Mouse (Mus musculus) erythroblast, embryonic 14.5 days (primary cell): Measurements from ENCODE around the gene Lmx1b. TPM values are rescaled to one million over a fixed set of nuclear protein-coding genes. Genes with fewer than 3 reads are reported as not detected.

ENCODE experiments used
- H3K27me3 ChIP-seq: 2 replicates; pipeline ENCODE4 v1.6.1; 2012; ENCODE audit warnings: inconsistent platforms; ENCODE audit not compliant: control insufficient read depth
- H3K36me3 ChIP-seq: 2 replicates; pipeline ENCODE4 v1.6.1; 2012; ENCODE audit warnings: mild to moderate bottlenecking, inconsistent platforms; ENCODE audit not compliant: control insufficient read depth
- H3K4me1 ChIP-seq: 2 replicates; pipeline ENCODE4 v1.6.1; 2012; ENCODE audit warnings: inconsistent platforms; ENCODE audit not compliant: control insufficient read depth
- H3K4me3 ChIP-seq: replicated peaks from 2 replicates; pipeline ENCODE3; 2012; ENCODE audit warnings: moderate library complexity, mild to moderate bottlenecking, inconsistent platforms
- H3K9me3 ChIP-seq: 2 replicates; pipeline ENCODE4 v1.6.1; 2012; ENCODE audit warnings: low read length, inconsistent platforms, mixed read lengths; ENCODE audit not compliant: control insufficient read depth
- GATA1 ChIP-seq: IDR thresholded peaks from 2 replicates; pipeline ENCODE4 v1.6.1; 2012; ENCODE audit warnings: low read length, inconsistent platforms, mixed read lengths
- TAL1 ChIP-seq: IDR thresholded peaks from 3 replicates; pipeline ENCODE4 v1.6.1; 2012; ENCODE audit warnings: low read length, inconsistent platforms, mixed read lengths
- polyA plus RNA-seq: library from polyadenylated mRNA; stranded (reverse); fragments of >175 nt; gene quantifications from 2 replicates; pipeline ENCODE4 v1.2.3, GENCODE M21; 2012

Gene Lmx1b
- polyA plus RNA-seq, 1 experiment = not detected

DNA sequence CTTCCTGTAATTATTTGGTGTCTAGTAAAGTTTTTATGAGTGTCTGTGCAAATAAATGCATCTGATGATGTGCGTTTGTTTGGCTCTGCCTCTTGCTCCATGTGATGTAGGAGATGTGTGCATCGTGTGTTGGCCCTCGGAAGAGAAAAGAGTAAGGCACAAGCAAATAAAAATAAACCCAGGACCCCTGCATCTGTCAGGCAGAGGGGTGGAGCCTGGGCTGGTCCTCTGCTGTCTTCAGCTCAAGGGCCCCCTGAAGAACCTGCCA lies 5.9 kb upstream of the Lmx1b start:
- Histone ChIP-seq H3K4me1 (no peaks in the 10 kb centered on the region; the same call in 1 of the 2 replicates), H3K4me3 (no peak overlapping the region), H3K9me3 (no peaks in the 10 kb centered on the region), H3K36me3 (no peaks in the 10 kb centered on the region), H3K27me3 (peaks cover 80% of the 10 kb centered on the region)
- TF ChIP-seq TAL1 (no peak), GATA1 (no peak)

DNA sequence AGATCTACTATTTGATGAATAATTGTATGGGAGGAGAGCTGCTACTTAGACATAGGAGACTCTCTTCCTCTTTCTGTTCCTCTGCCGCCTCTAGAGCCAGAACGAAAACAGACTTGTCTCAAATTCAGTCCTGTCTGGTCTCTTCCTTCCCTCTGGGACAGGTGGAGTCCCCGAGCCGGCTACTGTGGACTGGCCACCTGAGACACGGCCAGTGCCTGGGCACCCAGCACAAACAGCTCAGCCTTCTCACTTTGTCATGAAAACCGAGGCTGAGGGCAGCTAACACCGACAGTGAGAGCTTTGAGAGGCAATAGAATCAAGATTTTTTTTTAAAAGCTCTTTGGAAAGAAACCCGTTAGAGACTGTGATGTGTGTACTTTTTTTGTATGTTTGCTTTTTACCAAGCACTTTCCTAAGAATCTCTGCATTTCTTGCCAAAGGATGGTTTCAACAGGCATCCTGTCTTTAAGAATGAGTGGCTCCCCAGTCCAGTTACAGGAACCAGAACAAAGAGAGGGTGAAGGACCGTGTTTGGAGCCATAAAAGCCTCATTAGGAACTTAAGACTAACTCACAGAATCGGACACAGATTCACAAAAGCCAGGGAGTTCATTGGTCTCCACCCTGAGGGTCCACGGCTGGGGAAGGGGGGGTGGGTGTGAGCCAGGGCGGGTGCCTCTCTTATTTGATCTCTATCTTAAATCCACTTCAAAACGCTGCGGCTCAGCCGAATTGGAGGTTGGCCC lies 5.4 kb upstream of the Lmx1b start:
- TF ChIP-seq TAL1 = no peak
- no peaks in the 10 kb centered on the region; the same call in 1 of the 2 replicates for H3K4me1 ChIP-seq
- H3K27me3 ChIP-seq = peaks cover 85% of the 10 kb centered on the region
- H3K9me3 ChIP-seq = no peaks in the 10 kb centered on the region
- H3K36me3 ChIP-seq = no peaks in the 10 kb centered on the region
- no peak overlapping the region for H3K4me3 ChIP-seq

DNA sequence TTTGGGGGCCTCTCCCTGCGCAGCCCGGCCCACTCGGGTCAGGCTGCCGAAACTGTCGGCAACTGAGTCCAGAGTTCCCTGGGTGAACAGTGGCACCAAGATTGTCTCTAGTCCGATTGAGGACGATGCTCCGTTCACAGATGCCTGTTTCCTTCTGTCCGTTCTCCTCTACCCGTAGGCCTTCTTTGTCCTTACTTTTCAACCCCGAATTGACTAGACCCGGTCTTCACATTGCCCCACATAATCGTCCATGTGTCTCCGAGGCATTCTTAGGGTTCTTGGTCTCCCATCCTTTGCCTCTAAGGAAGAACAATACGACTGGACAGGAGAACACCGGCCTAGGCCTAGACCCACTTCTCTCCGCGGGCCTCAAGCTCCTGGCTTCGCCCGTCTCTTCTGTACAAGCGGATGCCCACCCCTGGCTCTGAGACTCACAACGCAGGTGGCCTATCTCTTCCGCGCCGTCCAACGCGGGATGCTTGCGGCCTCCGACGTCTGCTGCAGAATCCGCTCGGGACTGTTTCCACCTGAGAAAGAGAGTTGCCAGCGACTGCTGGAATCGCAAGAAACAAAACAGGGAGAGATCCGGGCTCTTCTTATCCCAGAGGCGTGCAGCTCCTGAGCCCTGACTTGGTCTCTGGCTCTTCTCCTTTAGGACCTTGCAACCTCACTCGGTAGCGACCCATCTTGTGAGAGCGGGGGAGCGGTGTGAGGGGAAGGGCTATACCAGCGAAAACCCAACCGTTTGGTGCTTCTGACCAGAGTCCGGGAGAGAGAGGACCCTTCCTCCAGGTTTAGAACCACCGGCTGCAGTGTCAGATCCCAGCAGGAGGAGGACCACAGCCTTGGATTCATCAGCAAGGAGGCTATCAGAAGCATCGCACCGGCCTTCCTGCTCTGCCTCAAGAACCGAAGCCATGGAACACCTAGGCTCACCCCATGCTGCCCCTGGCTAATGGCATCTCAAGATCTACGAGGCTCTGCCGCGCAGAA lies 3.7 kb upstream of the Lmx1b start:
- Histone ChIP-seq H3K36me3 (no peaks in the 10 kb centered on the region), H3K4me3 (no peak overlapping the region), H3K9me3 (peaks cover 2% of the 10 kb centered on the region; the same call in 1 of the 2 replicates), H3K4me1 (no peaks in the 10 kb centered on the region; the same call in 1 of the 2 replicates), H3K27me3 (peaks cover 100% of the 10 kb centered on the region)
- TF ChIP-seq TAL1 = no peak
- TF ChIP-seq GATA1 = no peak

DNA sequence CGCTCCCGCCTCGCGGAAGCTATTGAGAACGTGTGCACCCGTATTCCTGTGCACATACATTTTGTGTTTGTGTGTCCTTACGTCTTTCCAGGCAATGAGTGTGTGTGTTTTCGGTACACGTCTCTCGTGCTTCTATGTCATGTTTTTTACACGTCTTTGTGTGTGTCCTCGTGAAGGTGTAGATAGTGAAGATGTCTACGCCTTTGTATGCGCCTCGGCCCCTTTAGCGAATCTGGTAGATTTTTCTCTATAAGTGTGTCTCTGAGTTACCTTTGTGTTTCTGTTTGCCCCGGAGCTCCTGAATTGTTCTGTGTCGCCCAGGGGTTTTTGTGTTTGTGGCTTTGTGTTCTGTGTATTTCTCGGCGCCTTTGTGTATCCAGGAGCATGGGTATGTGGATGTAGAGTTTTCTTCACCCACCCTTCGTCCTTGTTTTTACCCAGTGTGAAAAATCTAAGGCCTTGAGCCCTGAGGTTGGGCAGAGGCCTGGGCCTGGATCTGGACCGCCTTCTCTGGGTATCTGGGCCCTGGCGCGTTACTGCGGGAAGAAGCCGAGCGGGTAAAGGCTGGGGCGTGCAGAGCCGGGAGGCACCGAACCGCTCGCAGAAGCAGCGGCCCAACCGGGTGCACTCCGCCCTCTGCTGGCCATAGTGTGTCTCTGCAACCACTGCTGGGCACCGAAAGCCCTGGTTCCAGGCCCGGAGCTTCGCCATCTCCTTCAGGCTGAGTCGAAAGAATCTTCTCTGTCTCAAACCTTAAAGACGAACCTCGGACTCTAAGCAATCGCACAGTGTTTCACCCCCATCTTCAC lies 2.5 kb upstream of the Lmx1b start:
- H3K36me3 ChIP-seq = no peaks in the 10 kb centered on the region
- H3K9me3 ChIP-seq = peaks cover 2% of the 10 kb centered on the region; the same call in 1 of the 2 replicates
- H3K4me3 ChIP-seq = no peak overlapping the region
- H3K27me3 ChIP-seq = peaks cover 100% of the 10 kb centered on the region
- no peaks in the 10 kb centered on the region; the same call in 1 of the 2 replicates for H3K4me1 ChIP-seq
- TF ChIP-seq TAL1 (no peak), GATA1 (no peak)

DNA sequence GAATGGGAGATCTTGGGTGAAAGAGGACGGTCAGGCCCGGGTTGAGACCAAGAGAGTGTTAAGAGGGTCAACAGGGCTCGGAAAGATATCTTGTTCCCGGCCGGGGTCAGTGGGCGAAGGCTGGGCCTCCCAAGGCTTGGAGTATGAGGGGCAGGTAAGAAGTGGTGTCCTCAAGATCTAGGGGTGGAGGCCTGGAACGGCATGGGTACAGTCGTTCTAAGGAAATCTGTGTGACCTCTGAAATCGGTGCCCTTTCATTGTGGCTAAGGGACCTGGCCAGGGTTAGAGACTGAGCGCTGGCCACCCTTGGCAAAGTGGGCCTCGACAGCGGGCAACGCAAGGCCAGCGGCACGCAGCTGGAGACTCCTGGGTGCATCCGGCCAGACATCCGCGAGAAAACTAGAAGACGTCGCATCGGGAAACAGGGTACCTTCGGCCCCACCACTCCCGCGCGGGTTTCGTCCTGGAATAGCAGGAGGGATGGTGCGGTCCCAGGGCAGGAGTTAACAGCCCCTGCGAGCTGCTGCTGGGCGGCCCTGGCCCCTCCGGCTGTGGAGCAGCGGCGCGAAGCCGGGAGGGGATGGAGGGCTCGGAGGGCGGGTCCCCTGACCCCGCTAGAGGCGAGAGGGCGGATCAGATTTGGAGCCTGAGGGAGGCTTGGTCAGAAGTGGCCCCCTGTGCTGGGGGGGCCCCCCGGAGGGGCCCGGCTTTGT lies 1.7 kb upstream of the Lmx1b start:
- H3K36me3 ChIP-seq = no peaks in the 10 kb centered on the region
- H3K9me3 ChIP-seq = peaks cover 2% of the 10 kb centered on the region; the same call in 1 of the 2 replicates
- H3K4me1 ChIP-seq = no peaks in the 10 kb centered on the region; the same call in 1 of the 2 replicates
- no peak overlapping the region for H3K4me3 ChIP-seq
- TF ChIP-seq TAL1 (no peak), GATA1 (no peak)
- H3K27me3 ChIP-seq = peaks cover 100% of the 10 kb centered on the region

DNA sequence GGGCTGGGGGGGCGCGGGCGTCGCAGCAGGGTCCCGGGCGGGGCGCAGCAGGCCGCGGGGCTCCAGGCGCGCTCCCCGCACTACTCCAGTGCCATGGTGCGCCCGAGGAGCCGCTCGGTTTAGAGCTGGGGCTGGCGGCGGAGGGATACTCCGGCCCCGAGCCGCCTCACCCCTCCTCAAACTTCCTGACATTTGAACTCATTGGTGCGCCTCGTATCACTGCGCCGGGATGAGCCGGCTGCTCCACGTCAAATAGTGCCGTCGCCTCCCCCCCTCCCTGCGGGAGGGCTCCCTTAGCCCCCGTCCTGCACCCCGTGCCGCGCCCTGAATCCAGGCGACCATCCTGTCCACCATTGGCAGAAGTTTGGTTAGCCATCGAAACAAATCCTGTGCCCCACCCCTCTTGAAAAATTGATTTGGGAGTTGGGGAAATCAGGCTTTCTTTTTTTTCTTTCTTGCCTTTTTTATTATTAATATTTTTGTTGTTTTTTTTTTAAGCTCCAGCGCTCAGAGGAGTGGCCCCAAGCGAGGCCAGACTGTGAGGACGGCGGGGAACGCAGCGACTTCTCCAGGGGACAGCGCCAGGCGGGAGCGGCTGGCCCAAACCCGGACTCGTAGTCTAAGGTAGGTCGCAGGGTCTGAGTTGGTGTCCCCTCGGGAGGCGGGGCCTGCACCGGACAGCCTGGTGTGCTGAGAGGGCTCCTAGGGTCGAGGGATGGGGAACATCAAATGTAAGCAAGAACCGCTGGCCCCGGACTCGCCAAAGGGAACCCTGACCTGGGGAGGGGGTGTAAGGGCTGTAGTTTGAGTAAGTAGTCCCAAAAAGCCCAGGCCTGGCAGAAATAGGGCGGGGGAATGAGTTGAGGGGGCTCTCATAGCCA lies 907 bp upstream of the Lmx1b start:
- Histone ChIP-seq H3K36me3 (no peaks in the 10 kb centered on the region), H3K4me1 (no peaks in the 10 kb centered on the region; the same call in 1 of the 2 replicates), H3K9me3 (peaks cover 2% of the 10 kb centered on the region; the same call in 1 of the 2 replicates), H3K27me3 (peaks cover 100% of the 10 kb centered on the region), H3K4me3 (no peak overlapping the region)
- TF ChIP-seq TAL1 = no peak
- no peak for TF ChIP-seq GATA1

DNA sequence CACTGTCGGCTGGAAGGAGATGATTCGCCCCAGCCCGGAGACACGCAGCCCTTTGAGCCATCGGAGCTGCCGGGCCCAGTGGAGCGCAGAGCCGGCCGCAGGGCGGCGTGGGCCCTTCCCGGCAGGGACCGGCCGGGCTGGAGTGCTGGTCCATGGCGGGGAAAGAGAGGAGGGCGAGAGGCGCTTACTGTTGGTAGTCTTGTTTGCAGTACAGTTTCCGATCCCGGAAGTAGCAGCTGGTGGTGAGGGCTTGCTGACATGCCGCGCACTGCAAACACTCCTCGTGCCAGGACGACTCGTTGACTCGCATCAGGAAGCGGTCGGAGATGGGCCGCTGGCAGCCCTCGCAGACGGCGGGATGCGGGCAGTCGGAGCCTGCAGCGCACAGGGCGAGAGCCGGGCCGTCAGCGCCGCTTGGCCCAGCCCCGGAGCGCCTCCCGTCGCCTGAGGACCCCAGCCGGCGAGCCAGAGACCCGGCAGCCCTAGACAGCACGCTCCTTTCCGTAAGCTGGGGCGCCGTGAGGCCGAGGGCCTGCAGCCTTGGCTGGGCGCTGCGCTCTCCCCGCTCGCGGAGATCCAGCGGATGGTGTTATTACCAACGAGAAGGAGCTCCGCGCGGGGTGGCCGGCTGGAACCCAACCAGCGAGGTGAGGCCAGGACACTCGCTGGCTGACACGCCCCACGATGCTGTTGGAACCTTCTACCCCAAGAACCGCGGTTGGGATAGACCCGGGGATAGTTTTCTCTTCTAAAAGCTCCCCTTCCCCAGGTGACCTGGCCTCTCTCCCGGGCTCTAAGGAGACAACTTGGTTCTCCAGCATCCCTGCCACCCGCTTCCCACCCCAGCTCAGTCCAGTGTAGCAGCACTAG lies 775 bp downstream of the Lmx1b start:
- Histone ChIP-seq H3K9me3 (peaks cover 2% of the 10 kb centered on the region; the same call in 1 of the 2 replicates), H3K27me3 (peaks cover 100% of the 10 kb centered on the region), H3K4me3 (no peak overlapping the region), H3K4me1 (no peaks in the 10 kb centered on the region; the same call in 1 of the 2 replicates), H3K36me3 (no peaks in the 10 kb centered on the region)
- TF ChIP-seq TAL1 = no peak
- no peak for TF ChIP-seq GATA1
